Mouse (Mus musculus): ENCODE results near the gene Dmp1.

GRCm38 (mm10) chr5:104251811-104252210 lies 49.4 kb downstream of the Dmp1 start:
- TF ChIP-seq CTCF (IDR thresholded peaks at IDR 0.05; ENCODE audit: low read depth) (no peak), EP300 (IDR thresholded peaks at IDR 0.05; ENCODE audit: low read depth) (no peak)

All from liver, postnatal 0 days (tissue).